12 mouse cellular contexts compared by ENCODE assay signal in the genomic region with DNA sequence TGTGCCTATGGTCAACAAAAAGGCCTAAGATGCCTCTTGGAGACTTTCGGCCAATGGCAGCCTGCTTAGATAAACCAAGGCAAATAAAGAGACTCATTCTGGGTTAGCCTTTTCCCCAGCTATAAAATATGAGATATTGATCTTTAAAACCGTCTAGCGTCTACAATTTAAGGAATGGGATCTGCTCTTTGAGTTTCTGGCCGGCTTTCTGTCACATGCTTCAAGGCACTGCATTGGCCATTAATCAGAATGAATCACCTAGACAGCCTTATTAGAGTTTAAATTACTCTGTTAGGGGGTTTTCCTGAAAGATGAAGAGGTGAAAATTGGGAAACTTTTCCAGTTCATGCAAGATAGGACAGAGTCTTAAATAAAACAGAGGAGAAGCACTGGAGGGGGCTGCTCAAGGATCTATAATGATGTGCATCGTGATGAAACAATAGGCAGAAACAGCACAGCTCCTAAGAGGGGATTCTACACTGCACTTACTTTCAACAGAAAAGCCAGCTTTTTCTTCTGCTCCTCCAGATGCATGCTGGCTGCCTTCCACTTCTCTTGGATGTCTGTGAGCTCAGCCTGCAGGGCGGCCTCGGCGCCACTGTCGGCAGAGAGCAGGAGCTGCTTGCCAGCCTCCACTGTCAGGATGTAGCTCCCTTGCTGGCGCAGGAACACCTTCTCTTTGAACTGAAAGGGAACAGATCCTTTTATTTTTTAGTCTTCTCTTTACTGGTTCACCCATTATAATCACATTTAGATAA. TPM values are rescaled to one million over a fixed set of nuclear protein-coding genes. Genes with fewer than 3 reads are reported as not detected.
DNase-seq lines count a peak whose midpoint lies in the region; ATAC-seq lines count a peak whose summit lies in the region.
"Had no signal": no experiment of that assay in that cellular context is flagged by ENCODE, and none has a peak within 500 bp of the region (broad histone marks: within the 10 kb centered on the region; RNA-seq: fewer than 3 reads in every experiment).

No protein-coding gene starts in this region.

- H3K4me3 ChIP-seq in forebrain, embryonic 13.5 days: no peak overlapping the region
- H3K4me3 ChIP-seq: megakaryocyte, embryonic 14.5 days had no signal

- H3K27ac ChIP-seq in forebrain, embryonic 13.5 days: no peak overlapping the region

- no peak overlapping the region for H3K9ac ChIP-seq in forebrain, embryonic 13.5 days

- peak; percentile 25 for DNase-seq in cerebellum, adult 8-10 months
- DNase-seq in lung, postnatal 36 days: peak; percentile 1
- DNase-seq in lung, adult 18-20 months: no peak
- peak; percentile 13 to 40 for DNase-seq in heart, adult 9 months (ENCODE audit: low spot score in 2 of 2)
- peak; percentile 61 to 63 for DNase-seq in right cerebral cortex, postnatal 10 days (ENCODE audit: low spot score in 2 of 2)

- ATAC-seq in cerebellum, adult (ENCODE audit: insufficient number of reproducible peaks, low FRiP score, low TSS enrichment): no peak
- ATAC-seq in erythroblast, adult 5-6 weeks (replicated peaks; ENCODE audit: low FRiP score, poor library complexity, severe bottlenecking): no peak
- ATAC-seq in forebrain, embryonic 13.5 days: no peak

- no peaks in the 10 kb centered on the region for H3K9me3 ChIP-seq in forebrain, embryonic 13.5 days (replicated peaks)
- H3K9me3 ChIP-seq: megakaryocyte, embryonic 14.5 days had no signal

- no peaks in the 10 kb centered on the region for H3K36me3 ChIP-seq in forebrain, embryonic 13.5 days (ENCODE audit: poor library complexity, severe bottlenecking)

- 0 out of 2 replicates have a peak, but pooled peaks cover 3% of the 10 kb centered on the region for H3K4me1 ChIP-seq in forebrain, embryonic 13.5 days
- H3K4me1 ChIP-seq: megakaryocyte, embryonic 14.5 days had no signal

- no peak overlapping the region for H3K4me2 ChIP-seq in forebrain, embryonic 13.5 days

- no peaks in the 10 kb centered on the region for H3K27me3 ChIP-seq in forebrain, embryonic 13.5 days
- H3K27me3 ChIP-seq: megakaryocyte, embryonic 14.5 days had no signal

- WGBS in forebrain, embryonic 13.5 days: 80% methylated on average over 10 of the region's 10 CpGs

RNA-seq across cellular contexts. Expression of a gene that starts 28.2 kb away (rescaled TPM):
- not detected in 2 replicates for total RNA-seq in erythroblast, adult 5-6 weeks (2015; ENCODE audit: low replicate concordance)
- 0.14 TPM in 1 of 2 replicates, not detected in the other for total RNA-seq in erythroblast, adult 5-6 weeks (2017; ENCODE audit: low replicate concordance)
- polyA plus RNA-seq in forebrain, embryonic 13.5 days (2015; fragmentation: Nextera tagmentation; extraction: Ambion mirVana): 0.06 and 0.08 TPM in 2 replicates
- total RNA-seq: adrenal gland, postnatal 36 days had no signal
- polyA plus RNA-seq: large intestine, adult 2 months; spleen, adult 2 months had no signal

Comparison
In these comparisons a context has a peak if more than half of its experiments do, and no peak if none do; other contexts are left out.
1. DNase-seq: peak in cerebellum, adult 8-10 months (single experiment), lung, postnatal 36 days (single experiment), heart, adult 9 months (2 of 2) and right cerebral cortex, postnatal 10 days (2 of 2); none in lung, adult 18-20 months (0 of 2).